Mouse (Mus musculus) gastrocnemius, postnatal 25 days (tissue): ENCODE results near the gene 3110082I17Rik. TPM values are rescaled to one million over a fixed set of nuclear protein-coding genes. Genes with fewer than 3 reads are reported as not detected.

Experiments used
- DNase-seq: peaks from one replicate; pipeline ENCODE4 v3.0.0; 2022
- total RNA-seq, 2 experiments: library from RNA; stranded (reverse); gene quantifications; 1 replicate in 1 of 2; 2 replicates in 1 of 2; pipeline ENCODE4 v1.2.3; 2021

3110082I17Rik gene
- total RNA-seq, 2 experiments from 2014 or later = 7.8 to 8.0 TPM

DNA sequence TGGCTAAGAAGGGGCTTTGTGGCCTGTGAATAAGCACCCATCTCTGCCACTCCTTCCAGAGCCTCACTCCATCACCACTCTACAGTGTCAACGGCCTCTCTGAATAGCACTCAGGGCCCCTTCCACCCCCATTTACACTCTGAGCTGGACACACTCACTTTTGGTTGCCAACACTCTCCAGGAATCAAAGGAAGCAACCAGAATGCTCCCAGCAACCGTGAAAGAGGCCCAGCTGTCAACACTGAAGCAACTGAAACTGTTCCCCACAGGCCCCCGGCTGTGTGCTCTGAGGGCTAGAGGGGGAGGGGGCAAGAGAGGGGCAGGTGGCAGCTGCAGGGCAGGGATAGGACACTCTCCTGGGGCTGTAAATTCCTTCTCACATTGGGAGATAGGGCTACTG is 41.7 kb downstream of the 3110082I17Rik start:
- no peak for DNase-seq

DNA sequence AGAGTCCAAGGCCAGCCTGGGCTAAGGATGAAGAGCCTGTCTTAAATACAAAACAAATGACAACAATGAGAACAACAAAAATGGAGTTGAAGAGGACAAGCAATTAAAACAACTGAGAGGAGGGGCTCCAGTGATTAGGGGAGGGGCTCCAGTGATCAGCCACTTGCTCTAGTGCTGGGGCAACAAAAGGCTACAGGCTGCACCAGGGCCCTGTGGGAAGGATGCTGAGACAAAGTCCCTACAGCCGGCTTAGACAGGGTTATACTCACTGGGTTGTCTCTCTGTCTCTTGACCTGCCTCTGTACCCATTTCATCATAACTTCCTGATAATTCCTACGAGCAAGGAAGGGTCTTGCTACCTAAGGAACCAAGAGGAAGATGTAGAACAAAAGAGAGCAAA is 42.2 kb downstream of the 3110082I17Rik start:
- no peak for DNase-seq

DNA sequence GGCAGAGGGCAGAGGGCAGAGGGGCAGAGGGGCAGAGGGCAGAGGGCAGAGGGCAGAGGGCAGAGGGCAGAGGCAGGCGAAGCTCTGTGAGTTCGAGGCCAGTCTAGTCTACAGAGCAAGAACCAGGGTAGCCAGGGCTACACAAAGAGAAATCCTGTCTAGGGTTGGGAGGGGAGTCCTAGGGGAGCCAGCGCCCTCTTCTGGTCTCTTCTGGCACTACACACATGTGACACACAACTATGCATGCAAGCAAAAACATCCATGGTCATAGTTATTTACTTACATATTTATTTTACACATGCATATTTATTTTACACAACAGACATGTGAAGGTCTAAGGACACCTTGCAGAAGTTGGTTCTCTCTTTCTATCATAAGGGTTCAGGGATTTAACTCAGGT is 42.8 kb downstream of the 3110082I17Rik start:
- DNase-seq = no peak

DNA sequence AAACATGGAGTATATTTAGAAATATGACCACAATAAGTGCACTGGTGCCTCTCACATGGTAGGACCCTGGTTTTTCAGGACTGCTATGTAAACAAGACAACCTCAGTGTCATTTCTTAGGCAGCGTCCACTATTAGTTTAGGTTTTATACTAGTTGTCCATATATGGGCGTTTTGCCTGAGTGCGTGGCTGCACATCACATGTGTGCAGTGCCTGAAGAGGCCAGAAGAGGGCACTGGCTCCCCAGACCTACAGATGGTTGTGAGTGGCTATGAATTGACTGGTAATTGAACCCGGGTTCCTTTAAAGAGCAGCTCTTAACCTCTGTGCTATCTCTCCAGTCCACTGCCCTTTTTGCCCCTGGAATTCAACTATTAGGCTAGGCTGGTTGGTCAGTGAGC is 43.4 kb downstream of the 3110082I17Rik start:
- no peak for DNase-seq

DNA sequence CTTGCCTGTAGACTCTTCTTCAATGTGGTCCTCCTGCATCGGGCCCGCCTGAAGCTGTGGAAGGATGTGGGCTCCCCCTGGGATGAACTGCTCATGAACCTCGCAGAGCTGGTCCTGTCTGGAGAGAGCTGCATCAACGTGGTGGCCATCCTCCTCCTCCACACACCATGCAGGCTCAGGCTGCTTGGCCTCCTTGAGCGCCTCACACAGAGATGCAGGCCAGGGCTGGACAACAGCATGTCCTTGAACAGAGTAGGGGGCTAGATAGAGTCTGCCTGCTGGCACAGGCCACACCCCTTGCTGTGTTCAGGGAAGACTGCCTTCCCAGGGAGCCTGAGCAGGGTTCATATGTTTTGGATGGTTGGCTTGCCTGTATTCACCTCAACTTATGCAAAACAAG is 45.3 kb downstream of the 3110082I17Rik start:
- DNase-seq = no peak

DNA sequence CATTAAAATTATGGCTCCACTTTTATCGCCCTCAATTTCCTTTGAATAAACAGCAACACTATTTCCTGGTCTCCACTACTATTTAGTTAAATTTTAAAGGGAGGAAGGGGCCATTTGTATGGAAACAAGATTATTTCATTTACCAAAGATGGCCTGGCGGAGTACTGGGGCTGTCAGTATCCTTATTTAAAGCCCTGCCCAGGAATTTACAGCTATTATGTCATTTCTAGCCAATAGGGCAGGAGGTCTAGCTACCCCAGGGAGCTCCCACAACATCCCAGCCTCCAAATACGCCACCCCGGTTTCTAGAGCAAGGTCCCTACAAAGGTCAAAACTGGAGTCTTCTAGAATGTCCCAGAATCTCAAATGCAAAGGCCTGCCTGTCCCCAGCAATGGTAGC is 46.8 kb downstream of the 3110082I17Rik start:
- DNase-seq = no peak

DNA sequence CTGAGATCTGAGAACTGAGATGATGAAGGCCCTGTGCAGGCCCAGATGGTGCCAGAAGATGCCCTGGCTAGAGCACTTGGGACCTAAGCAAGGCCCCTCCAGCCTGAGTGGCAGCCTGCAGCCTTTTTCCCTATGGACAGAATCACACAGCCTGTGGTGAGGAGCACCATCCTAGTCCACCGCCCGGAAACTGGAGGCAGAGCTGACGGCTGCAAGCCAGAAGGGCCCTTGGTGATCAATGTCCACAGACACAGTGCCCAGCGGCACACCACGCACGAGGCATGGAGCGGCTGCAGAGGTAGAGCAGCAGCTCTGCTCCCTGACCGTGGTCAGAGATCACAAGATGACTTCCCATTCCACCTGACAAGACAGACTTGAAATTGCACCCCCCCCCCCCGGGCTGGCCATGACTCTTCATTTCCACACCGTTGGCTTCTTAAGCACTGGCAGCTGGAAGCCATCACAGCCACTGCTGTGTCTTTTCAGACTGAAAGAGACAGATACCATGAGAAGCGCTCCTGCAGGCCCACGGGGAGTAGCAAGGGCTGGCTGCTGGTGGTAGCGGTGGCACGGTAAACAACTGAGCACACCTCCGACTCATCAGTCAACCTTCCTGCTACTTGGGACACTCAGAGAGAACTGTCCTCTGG is 48.5 kb downstream of the 3110082I17Rik start:
- DNase-seq = no peak

DNA sequence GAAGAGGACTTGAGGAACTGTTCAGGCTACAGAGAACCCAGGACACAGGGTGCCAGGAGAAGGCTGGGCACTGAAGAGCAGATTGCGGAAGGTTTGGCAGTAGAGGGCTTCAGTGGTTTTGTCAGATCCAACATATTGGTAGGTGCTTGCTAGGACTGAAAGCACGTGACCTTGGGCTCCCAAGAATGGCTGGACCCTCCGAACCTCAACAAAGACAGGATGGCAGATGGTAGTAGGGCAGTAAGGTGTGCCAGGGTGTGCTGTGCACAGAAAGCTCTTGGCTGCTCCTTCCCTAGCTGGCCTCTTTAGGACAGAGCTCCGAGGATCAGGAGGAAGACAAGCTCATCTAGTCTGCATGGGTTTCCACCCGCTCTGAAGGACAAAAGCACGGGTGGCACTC is 49.2 kb downstream of the 3110082I17Rik start:
- no peak for DNase-seq

DNA sequence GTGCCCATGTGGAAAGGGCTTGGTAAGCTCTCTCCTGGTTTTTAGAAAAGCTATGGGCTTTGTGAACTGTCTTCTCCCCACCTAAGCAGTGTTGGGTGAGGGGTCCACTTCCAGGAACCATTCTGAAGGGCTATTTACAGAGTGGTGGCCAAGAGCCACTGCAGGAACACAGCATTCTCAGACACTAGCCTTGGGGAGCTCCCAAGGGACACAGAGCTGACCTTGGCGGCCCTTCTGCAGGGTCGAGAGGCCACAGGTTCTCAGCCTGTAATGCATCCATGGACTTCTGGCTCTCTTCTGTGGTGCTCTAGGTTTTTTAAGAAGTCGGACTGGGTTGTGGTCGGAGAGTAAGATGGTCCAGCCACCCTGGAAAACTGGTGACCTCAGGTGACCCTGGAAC is 50.3 kb downstream of the 3110082I17Rik start:
- DNase-seq = no peak

DNA sequence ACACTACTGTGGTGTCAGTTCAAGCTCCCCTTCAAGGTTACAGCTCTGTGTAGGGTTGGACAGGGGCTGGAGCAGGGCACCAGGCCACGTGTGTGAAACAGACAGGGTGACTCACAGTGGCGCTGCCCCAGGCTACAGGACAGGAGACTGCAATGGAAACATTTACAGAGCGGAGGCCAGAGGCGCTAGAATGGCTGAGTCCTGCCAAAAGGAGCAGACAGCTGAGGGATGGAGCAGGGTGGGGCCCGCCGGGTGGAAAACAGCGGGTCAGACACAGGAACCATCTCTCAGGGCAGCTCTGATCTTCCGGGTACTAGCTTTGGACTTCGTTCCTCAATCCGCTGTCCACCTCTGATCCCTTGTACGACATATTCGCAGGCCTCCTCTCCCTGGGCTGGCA is 50.9 kb downstream of the 3110082I17Rik start:
- DNase-seq = peak; percentile 90

DNA sequence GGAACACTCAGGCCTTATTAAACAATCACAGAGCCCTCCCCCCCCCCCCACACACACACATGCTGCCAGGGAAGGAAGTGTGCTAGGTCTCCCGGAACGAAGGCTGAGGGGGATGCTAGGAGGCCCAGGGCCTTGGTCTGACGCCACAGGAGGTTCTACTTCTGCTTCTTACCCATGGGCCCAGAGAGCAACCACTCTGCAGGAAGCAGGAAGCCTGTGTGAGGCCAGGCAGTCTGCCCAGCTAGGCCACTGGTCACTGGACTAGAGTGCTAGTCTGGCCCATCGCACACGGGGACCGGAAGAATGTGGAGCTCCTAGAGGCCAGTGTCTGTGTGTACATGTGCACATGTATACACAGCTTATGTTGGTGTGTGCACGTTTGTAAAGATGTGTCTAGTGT is 51.8 kb downstream of the 3110082I17Rik start:
- DNase-seq = no peak

DNA sequence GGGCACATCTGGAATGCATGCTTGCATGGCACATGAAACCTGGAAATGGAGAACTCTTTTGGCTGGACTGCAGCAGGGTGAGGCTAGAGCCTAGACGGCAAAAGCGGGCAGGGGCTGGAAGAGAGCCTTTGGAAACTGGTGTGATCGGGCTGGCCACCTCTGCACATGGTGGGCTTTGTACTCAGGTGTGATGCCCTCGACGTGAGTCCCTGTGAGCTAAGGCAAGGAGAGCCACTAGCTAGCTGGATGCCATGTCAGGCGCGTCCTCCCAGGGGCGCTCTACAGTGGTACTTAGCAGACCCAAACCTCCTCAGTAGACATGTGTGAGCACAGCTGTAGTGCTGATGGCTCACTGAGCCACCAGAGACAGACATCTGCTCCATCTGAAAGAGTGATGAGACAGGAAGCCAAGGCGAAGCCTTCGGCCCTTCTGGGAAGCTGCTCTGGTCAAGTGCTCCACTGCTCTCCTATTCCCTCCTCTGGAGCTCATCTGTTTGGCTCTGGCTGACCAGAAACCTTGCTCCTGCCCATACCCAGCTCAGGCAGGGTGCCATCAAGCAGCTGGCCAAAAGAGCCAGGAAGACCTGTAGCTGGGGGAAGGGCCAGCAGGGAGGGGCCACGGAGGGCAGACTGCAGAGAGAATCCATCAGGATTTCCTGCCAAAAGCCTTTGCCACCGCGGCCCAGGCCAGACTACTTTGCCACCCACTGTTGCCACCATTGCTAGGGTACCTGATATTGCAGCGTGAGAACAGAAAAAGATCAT is 53.0 kb downstream of the 3110082I17Rik start:
- peak; percentile 70 for DNase-seq

DNA sequence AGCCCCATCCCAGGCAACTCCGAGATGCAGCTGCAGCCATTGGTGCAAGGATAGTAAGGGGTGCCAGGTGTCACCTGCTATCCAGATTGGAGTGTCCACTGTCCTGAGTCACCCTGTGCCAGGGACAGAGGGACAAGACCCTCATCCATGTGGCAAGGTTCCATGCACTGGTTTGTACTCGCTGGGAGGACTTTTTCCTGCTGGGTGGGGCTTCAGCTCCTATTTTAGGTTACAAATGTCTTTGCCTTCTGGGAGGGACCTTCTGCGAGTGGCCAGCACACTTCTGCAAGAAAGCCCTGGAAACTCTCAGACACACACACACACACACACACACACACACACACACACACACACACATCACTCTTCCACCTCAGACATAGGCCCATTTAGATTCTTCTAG is 54.4 kb downstream of the 3110082I17Rik start:
- DNase-seq = peak; percentile 44

DNA sequence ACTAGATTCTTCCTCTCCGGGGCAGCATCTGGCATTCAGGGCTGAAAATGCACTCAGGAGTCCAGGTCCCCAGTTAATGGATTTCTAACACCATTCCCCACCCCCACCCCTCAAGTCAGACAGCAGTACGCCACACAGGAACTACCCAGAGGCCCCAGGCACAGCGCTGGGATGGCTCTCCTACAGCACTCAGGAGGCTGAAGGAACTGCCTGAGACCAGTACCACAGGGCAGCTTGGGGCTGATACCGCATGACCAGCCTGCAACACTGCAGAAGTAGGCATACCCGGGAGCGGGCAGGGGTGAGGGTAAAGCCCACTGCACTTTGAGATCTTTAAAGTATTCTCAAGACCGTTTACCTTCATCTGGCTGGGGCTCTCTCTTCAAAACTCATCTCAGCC is 54.8 kb downstream of the 3110082I17Rik start:
- DNase-seq = no peak

DNA sequence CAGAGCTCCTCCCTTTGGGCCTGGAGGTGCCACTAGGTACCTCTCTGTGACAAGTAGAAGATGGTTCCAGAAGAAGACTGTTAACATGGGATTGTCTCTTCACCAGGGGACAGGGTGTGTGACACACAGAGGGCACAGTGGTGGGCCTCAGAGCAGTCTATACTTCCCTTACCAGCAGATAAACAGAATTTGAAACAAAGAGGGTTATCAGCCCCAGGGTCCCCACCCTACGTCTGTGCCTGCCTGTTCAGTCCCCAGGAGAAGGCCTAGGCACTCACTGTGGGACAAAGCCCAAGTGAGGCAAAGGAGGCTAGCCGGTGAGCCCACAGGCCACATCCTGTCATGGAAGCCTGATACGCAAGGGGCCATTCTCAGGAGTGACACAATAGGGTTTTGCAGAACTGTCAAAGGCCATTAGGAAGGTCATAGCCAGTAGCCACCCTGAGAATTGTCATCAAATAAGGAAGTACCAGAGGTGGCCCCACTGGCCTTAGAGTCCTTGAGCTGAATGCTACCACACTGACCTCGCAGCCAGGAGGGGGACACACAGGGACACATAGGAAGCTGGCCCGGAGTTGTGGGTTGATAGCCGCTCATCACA is 55.4 kb downstream of the 3110082I17Rik start, which contains the start of gene C130050O18Rik:
C130050O18Rik (plus strand) TSS at position 480 of the 601 bp plus-strand sequence.
- no peak for DNase-seq

DNA sequence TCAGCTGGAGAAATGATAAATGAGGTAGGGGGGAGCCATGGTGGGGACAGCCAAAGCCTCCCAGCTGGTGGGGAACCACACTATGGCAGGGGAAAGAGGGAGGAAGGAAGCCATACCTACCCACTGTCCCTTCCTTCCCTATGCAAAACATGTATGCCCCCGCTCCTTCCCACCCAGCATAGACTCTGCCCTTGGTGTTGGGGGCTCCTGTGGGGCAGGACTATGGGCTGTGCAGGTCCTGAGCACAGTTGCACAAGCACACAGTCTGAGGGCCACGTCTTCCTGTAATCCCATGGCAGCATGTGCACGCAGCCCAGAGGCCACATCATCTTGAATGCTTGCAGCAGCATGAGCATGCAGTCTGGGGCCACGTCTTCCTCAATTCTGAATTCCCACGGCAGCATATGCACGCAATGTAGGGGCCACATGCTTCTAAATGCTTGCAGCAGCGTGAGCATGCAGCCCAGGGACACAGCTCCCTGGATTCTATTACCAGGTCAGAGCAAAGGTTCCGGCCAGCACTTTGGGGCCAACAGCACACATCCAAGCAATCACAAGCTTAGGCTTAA is 56.6 kb downstream of the 3110082I17Rik start:
- no peak for DNase-seq

DNA sequence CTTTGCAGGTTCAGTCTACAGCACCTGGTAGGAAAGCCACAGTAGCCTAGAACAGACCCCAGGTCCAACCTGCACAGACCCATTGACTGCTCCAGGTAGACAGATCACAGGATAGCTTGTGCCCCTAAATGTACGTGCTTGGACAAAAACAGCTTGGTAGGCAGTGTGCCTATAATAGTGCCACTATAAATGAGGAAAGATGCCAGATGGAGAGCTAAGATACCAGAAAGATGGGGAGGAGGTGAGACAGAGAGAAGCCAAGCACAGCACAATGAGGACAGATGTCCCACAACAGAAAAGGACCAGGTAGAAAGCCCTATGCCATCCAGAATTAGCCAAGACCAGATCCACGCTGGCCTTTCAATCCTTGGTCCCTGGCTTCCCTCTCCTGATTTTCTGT is 58.2 kb downstream of the 3110082I17Rik start:
- DNase-seq = no peak

DNA sequence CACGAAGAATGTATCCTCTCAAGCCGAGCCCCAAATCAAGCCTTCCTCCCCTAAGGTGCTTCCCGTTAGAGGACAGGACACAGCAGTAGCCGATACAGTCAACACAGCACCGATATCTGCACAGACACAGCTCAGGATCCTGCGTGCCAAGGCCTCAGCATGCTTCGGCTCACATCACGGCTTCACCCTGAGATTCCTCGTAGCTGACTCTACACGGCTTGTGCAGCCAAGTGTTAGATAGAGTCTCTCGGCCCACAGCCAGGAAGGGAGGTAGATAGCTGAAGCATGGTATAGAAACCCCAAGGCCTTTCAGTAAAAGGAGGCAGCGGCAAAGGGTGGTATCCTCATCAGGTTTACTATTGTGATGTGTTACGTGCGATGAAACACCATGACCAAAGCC is 60.3 kb downstream of the 3110082I17Rik start:
- DNase-seq = no peak

DNA sequence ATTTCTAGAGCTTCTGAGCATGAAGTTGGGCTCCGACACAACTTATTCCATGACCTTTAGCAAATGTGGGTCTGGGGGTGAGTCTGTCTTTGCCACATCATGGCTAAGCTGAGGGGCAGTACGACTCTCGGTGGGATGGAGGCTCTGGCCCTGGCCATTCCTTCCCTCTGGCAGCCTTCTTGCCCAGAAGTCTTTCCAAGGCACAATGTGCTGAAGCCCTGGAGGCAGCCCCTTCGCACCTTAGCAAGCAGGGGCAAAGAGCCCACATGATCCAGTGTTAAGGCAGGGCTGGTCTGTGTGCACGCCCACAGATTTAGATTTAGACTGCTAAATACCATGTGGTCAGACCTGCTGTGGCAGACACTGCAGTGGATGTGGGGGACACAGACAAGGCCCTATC is 61.5 kb downstream of the 3110082I17Rik start:
- no peak for DNase-seq

DNA sequence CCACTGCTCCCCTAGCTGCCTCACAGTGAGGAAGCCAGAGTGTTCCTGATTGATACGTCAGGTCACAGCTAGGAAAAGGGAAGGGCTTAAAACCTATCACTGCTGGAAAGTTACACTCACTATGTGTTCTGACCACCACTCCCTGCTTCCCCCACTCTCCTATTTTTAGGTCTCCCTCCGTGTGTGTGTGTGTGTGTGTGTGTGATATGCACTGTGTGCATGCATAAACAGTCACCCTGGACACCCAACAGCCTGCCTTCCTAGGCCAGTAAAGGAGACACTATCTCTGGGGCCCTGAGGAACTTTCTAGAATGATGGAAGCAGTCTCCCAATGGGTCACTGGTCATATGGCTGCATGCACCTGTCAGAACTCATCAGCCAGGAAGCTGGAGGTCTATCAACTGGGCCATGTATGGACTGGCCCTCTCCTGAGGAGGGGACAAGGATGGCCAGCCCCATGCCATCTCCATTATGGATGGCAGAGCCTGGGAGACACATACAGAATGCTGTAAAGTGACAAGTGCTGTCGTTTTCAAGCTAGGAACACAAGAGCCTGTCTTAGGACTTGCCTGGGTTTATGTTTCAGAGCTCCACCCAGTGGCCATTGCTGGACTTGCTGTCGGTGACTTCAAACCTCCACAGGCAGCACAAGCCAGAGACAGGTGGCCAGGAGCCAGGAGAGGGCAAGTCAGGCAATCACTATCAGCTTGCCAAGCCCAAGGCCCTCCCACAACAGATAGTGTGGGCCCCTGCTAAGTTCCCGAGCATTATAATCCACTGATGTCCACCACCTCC is 62.2 kb downstream of the 3110082I17Rik start:
- peak; percentile 92 for DNase-seq

DNA sequence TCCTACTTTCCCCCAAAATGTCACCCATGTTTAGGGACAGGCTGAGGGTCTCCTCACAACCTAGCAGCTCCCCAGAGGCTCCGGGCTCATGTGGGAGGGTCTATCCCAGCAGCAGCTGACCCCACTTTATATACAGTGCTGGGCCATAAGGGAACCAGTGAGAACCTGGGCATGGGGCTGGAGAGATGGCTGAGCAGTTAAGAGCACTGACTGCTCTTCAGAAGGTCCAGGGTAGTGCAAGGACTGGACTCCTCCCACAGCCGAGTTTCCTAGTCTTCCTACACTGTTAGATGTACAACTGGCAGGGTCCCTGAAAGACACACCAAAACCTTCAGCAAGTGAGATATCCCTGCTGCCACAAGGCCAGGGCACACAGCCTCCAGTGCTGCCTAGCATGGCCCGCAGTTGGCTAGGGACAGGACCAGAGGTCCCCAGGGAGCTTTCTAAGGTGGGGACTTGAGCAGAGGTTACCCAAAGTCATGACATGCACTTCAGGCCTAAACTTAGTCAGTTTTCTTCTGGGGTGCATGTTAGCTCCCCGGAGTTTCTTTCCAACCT is 62.9 kb downstream of the 3110082I17Rik start:
- no peak for DNase-seq

DNA sequence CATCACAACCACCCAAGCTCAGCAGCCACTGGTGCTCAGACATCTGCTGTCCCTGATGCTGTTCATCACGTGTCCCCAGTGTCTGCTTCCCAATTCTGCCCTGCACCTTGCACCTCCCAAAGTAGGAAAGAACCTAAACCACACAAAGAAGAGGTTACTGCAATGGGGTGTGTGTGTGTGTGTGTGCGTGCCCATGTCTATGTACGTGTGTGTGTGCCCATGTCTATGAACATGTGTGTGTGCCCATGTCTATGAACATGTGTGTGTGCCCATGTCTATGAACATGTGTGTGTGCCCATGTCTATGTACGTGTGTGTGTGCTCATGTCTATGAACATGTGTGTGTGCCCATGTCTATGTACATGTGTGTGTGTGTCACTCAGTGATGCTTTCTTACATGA is 64.8 kb downstream of the 3110082I17Rik start:
- DNase-seq = no peak
